Mouse (Mus musculus): ENCODE measurements around the gene Ola1. TPM values are rescaled to one million over a fixed set of nuclear protein-coding genes. Genes with fewer than 3 reads are reported as not detected.

Ola1 gene
- polyA plus RNA-seq, 1 experiment from 2014 or later, result 81.7 TPM

GRCm38 (mm10) chr2:73056090-73056956 is 162.4 kb downstream of the Ola1 start:
- Histone ChIP-seq H3K27ac (ENCODE audit: low read length) (no peak overlapping the region; the same call in 1 of the 2 replicates), H3K27me3 (ENCODE audit: control insufficient read depth, insufficient read depth, low read length) (no peaks in the 10 kb centered on the region), H3K4me2 (replicated peaks; ENCODE audit: low read depth, low read length) (no peak overlapping the region), H3K9ac (replicated peaks; ENCODE audit: low read depth, low read length) (no peak overlapping the region), H3K4me3 (ENCODE audit: low read depth, low read length) (no peak overlapping the region), H3K9me3 (ENCODE audit: control insufficient read depth, low read depth, low read length) (no peaks in the 10 kb centered on the region), H3K4me1 (ENCODE audit: control insufficient read depth, insufficient read depth, low read length) (no peaks in the 10 kb centered on the region), H3K36me3 (ENCODE audit: control insufficient read depth, insufficient read depth, low read length) (no peaks in the 10 kb centered on the region)
- ATAC-seq (ENCODE audit: insufficient number of reproducible peaks, insufficient read depth, low FRiP score, low read depth), result no peak
- WGBS, result 75% methylated on average over 17 of the region's 17 CpGs

- 82% methylated on average over 9 of the region's 9 CpGs for WGBS
- no peak overlapping the region for H3K27ac ChIP-seq (ENCODE audit: low read length)
- no peak overlapping the region for H3K4me2 ChIP-seq (replicated peaks; ENCODE audit: low read depth, low read length)
- H3K4me3 ChIP-seq (ENCODE audit: low read depth, low read length), result no peak overlapping the region
- no peak for ATAC-seq (ENCODE audit: insufficient number of reproducible peaks, insufficient read depth, low FRiP score, low read depth)
- no peak overlapping the region for H3K9ac ChIP-seq (replicated peaks; ENCODE audit: low read depth, low read length)
- no peaks in the 10 kb centered on the region for H3K9me3 ChIP-seq (ENCODE audit: control insufficient read depth, low read depth, low read length)
- no peaks in the 10 kb centered on the region for H3K36me3 ChIP-seq (ENCODE audit: control insufficient read depth, insufficient read depth, low read length)
- 0 out of 2 replicates have a peak, but pooled peaks cover 2% of the 10 kb centered on the region for H3K4me1 ChIP-seq (ENCODE audit: control insufficient read depth, insufficient read depth, low read length)
- no peaks in the 10 kb centered on the region for H3K27me3 ChIP-seq (ENCODE audit: control insufficient read depth, insufficient read depth, low read length)
Measured at GRCm38 (mm10) chr2:73053791-73054490, 164.8 kb downstream of the Ola1 start.

- Histone ChIP-seq H3K27me3 (ENCODE audit: control insufficient read depth, insufficient read depth, low read length) (no peaks in the 10 kb centered on the region), H3K36me3 (ENCODE audit: control insufficient read depth, insufficient read depth, low read length) (no peaks in the 10 kb centered on the region), H3K9me3 (ENCODE audit: control insufficient read depth, low read depth, low read length) (no peaks in the 10 kb centered on the region), H3K9ac (replicated peaks; ENCODE audit: low read depth, low read length) (no peak overlapping the region), H3K27ac (ENCODE audit: low read length) (no peak overlapping the region), H3K4me3 (ENCODE audit: low read depth, low read length) (no peak overlapping the region), H3K4me1 (ENCODE audit: control insufficient read depth, insufficient read depth, low read length) (peaks cover 7% of the 10 kb centered on the region), H3K4me2 (replicated peaks; ENCODE audit: low read depth, low read length) (no peak overlapping the region)
- ATAC-seq (ENCODE audit: insufficient number of reproducible peaks, insufficient read depth, low FRiP score, low read depth), result no peak
- WGBS, result 68% methylated on average over 8 of the region's 8 CpGs
Measured at GRCm38 (mm10) chr2:73050401-73050800, 168.3 kb downstream of the Ola1 start.

GRCm38 (mm10) chr2:73049977-73050376 is 168.7 kb downstream of the Ola1 start:
- WGBS, result 76% methylated on average over 4 of the region's 4 CpGs
- ATAC-seq (ENCODE audit: insufficient number of reproducible peaks, insufficient read depth, low FRiP score, low read depth), result no peak
- no peaks in the 10 kb centered on the region for H3K36me3 ChIP-seq (ENCODE audit: control insufficient read depth, insufficient read depth, low read length)

GRCm38 (mm10) chr2:73049001-73049684 is 169.6 kb downstream of the Ola1 start:
- H3K27ac ChIP-seq (ENCODE audit: low read length), result no peak overlapping the region
- no peak overlapping the region for H3K9ac ChIP-seq (replicated peaks; ENCODE audit: low read depth, low read length)
- no peaks in the 10 kb centered on the region for H3K27me3 ChIP-seq (ENCODE audit: control insufficient read depth, insufficient read depth, low read length)
- no peaks in the 10 kb centered on the region for H3K36me3 ChIP-seq (ENCODE audit: control insufficient read depth, insufficient read depth, low read length)
- H3K4me2 ChIP-seq (replicated peaks; ENCODE audit: low read depth, low read length), result no peak overlapping the region
- peaks cover 7% of the 10 kb centered on the region for H3K4me1 ChIP-seq (ENCODE audit: control insufficient read depth, insufficient read depth, low read length)
- WGBS, result 71% methylated on average over 6 of the region's 6 CpGs
- ATAC-seq (ENCODE audit: insufficient number of reproducible peaks, insufficient read depth, low FRiP score, low read depth), result no peak
- H3K4me3 ChIP-seq (ENCODE audit: low read depth, low read length), result no peak overlapping the region
- H3K9me3 ChIP-seq (ENCODE audit: control insufficient read depth, low read depth, low read length), result no peaks in the 10 kb centered on the region

More at GRCm38 (mm10) chr2:73049977-73050376, 168.7 kb downstream of the Ola1 start:
- peaks cover 7% of the 10 kb centered on the region for H3K4me1 ChIP-seq (ENCODE audit: control insufficient read depth, insufficient read depth, low read length)
- no peak overlapping the region for H3K4me3 ChIP-seq (ENCODE audit: low read depth, low read length)
- H3K9me3 ChIP-seq (ENCODE audit: control insufficient read depth, low read depth, low read length), result no peaks in the 10 kb centered on the region
- no peaks in the 10 kb centered on the region for H3K27me3 ChIP-seq (ENCODE audit: control insufficient read depth, insufficient read depth, low read length)
- H3K4me2 ChIP-seq (replicated peaks; ENCODE audit: low read depth, low read length), result no peak overlapping the region
- H3K9ac ChIP-seq (replicated peaks; ENCODE audit: low read depth, low read length), result no peak overlapping the region
- H3K27ac ChIP-seq (ENCODE audit: low read length), result no peak overlapping the region

GRCm38 (mm10) chr2:73047061-73047741 is 171.5 kb downstream of the Ola1 start:
- no peak overlapping the region for H3K4me3 ChIP-seq (ENCODE audit: low read depth, low read length)
- H3K27ac ChIP-seq (ENCODE audit: low read length), result peak overlapping the region; percentile 91
- 56% methylated on average over 24 of the region's 24 CpGs for WGBS
- H3K9me3 ChIP-seq (ENCODE audit: control insufficient read depth, low read depth, low read length), result no peaks in the 10 kb centered on the region
- H3K9ac ChIP-seq (replicated peaks; ENCODE audit: low read depth, low read length), result no peak overlapping the region
- peaks cover 7% of the 10 kb centered on the region for H3K4me1 ChIP-seq (ENCODE audit: control insufficient read depth, insufficient read depth, low read length)
- 0 out of 2 replicates have a peak overlapping the region, but pooled peaks have one; percentile 8 for H3K4me2 ChIP-seq (replicated peaks; ENCODE audit: low read depth, low read length)
- no peaks in the 10 kb centered on the region for H3K27me3 ChIP-seq (ENCODE audit: control insufficient read depth, insufficient read depth, low read length)
- no peaks in the 10 kb centered on the region for H3K36me3 ChIP-seq (ENCODE audit: control insufficient read depth, insufficient read depth, low read length)
- ATAC-seq (ENCODE audit: insufficient number of reproducible peaks, insufficient read depth, low FRiP score, low read depth), result peak; percentile 80

- Histone ChIP-seq H3K27me3 (ENCODE audit: control insufficient read depth, insufficient read depth, low read length) (no peaks in the 10 kb centered on the region), H3K27ac (ENCODE audit: low read length) (peak overlapping the region; percentile 91), H3K9ac (replicated peaks; ENCODE audit: low read depth, low read length) (no peak overlapping the region), H3K4me3 (ENCODE audit: low read depth, low read length) (no peak overlapping the region), H3K4me1 (ENCODE audit: control insufficient read depth, insufficient read depth, low read length) (peaks cover 7% of the 10 kb centered on the region), H3K9me3 (ENCODE audit: control insufficient read depth, low read depth, low read length) (no peaks in the 10 kb centered on the region), H3K36me3 (ENCODE audit: control insufficient read depth, insufficient read depth, low read length) (no peaks in the 10 kb centered on the region), H3K4me2 (replicated peaks; ENCODE audit: low read depth, low read length) (0 out of 2 replicates have a peak overlapping the region, but pooled peaks have one; percentile 8)
- 50% methylated on average over 10 of the region's 10 CpGs for WGBS
- peak; percentile 43; the same call in 1 of the 2 replicates for ATAC-seq (ENCODE audit: insufficient number of reproducible peaks, insufficient read depth, low FRiP score, low read depth)
Measured at GRCm38 (mm10) chr2:73046576-73046975, 172.1 kb downstream of the Ola1 start.

- WGBS, result 71% methylated on average over 5 of the region's 5 CpGs
Measured at GRCm38 (mm10) chr2:73045505-73045904, 173.2 kb downstream of the Ola1 start.

More at GRCm38 (mm10) chr2:73045505-73045904, 173.2 kb downstream of the Ola1 start:
- Histone ChIP-seq H3K4me1 (ENCODE audit: control insufficient read depth, insufficient read depth, low read length) (peaks cover 7% of the 10 kb centered on the region), H3K4me2 (replicated peaks; ENCODE audit: low read depth, low read length) (no peak overlapping the region), H3K36me3 (ENCODE audit: control insufficient read depth, insufficient read depth, low read length) (no peaks in the 10 kb centered on the region), H3K4me3 (ENCODE audit: low read depth, low read length) (no peak overlapping the region), H3K9ac (replicated peaks; ENCODE audit: low read depth, low read length) (no peak overlapping the region), H3K9me3 (ENCODE audit: control insufficient read depth, low read depth, low read length) (no peaks in the 10 kb centered on the region), H3K27me3 (ENCODE audit: control insufficient read depth, insufficient read depth, low read length) (no peaks in the 10 kb centered on the region), H3K27ac (ENCODE audit: low read length) (no peak overlapping the region)
- no peak for ATAC-seq (ENCODE audit: insufficient number of reproducible peaks, insufficient read depth, low FRiP score, low read depth)
